Mouse (Mus musculus): ENCODE results near the gene Ascl5.

The Ascl5 gene

GRCm38 (mm10) chr1:136050312-136051012, at the start of gene Ascl5:
Gene Ascl5, plus strand, starts transcription at chr1:136050804.
- DNase-seq: no peak

- DNase-seq: peak; percentile 41
Observed at GRCm38 (mm10) chr1:136001438-136001837, 49.2 kb upstream of the Ascl5 start.

- DNase-seq: no peak
Observed at GRCm38 (mm10) chr1:136006292-136006748, 44.3 kb upstream of the Ascl5 start, which contains the start of gene Igfn1. Gene Igfn1, minus strand, starts transcription at chr1:136006342.

- peak; percentile 94 for DNase-seq
Observed at GRCm38 (mm10) chr1:136007211-136008158, 43.1 kb upstream of the Ascl5 start, which contains the start of gene Tmem9. Gene Tmem9, plus strand, starts transcription at chr1:136008150.

GRCm38 (mm10) chr1:136008159-136008533, 42.5 kb upstream of the Ascl5 start:
- no peak for DNase-seq

- no peak for DNase-seq
Observed at GRCm38 (mm10) chr1:136010247-136010646, 40.4 kb upstream of the Ascl5 start.

- DNase-seq: no peak
Observed at GRCm38 (mm10) chr1:136013513-136013912, 37.1 kb upstream of the Ascl5 start.

- DNase-seq: no peak
Observed at GRCm38 (mm10) chr1:136014796-136015502, 35.7 kb upstream of the Ascl5 start.

- no peak for DNase-seq
Observed at GRCm38 (mm10) chr1:136017307-136017706, 33.3 kb upstream of the Ascl5 start.

GRCm38 (mm10) chr1:136017907-136018313, 32.7 kb upstream of the Ascl5 start:
- DNase-seq: peak; percentile 96

- DNase-seq: peak; percentile 70
Observed at GRCm38 (mm10) chr1:136018390-136019189, 32.0 kb upstream of the Ascl5 start.

- DNase-seq: no peak
Observed at GRCm38 (mm10) chr1:136030201-136030600, 20.4 kb upstream of the Ascl5 start.

GRCm38 (mm10) chr1:136031697-136032096, 18.9 kb upstream of the Ascl5 start:
- DNase-seq: peak; percentile 65

- DNase-seq: no peak
Observed at GRCm38 (mm10) chr1:136032961-136033360, 17.6 kb upstream of the Ascl5 start.

GRCm38 (mm10) chr1:136038746-136039538, 11.7 kb upstream of the Ascl5 start:
- no peak for DNase-seq

- no peak for DNase-seq
Observed at GRCm38 (mm10) chr1:136040452-136040851, 10.2 kb upstream of the Ascl5 start.

- DNase-seq: no peak
Observed at GRCm38 (mm10) chr1:136040874-136041273, 9.7 kb upstream of the Ascl5 start.

- DNase-seq: peak; percentile 56
Observed at GRCm38 (mm10) chr1:136045774-136046173, 4.8 kb upstream of the Ascl5 start.

GRCm38 (mm10) chr1:136047432-136047831, 3.2 kb upstream of the Ascl5 start:
- DNase-seq: no peak

GRCm38 (mm10) chr1:136047894-136048293, 2.7 kb upstream of the Ascl5 start:
- DNase-seq: no peak

GRCm38 (mm10) chr1:136051013-136051315, 360 bp downstream of the Ascl5 start:
- no peak for DNase-seq

Measured in kidney, postnatal 14 days (tissue).